Mouse (Mus musculus): ENCODE results near the gene Ube2cbp. TPM values are rescaled to one million over a fixed set of nuclear protein-coding genes. Genes with fewer than 3 reads are reported as not detected.
A peak's percentile ranks its signal among the peaks of the same experiment; 100 is the strongest.

Ube2cbp gene
- 4.8 and 5.8 TPM in 2 replicates for polyA plus RNA-seq (2015; fragmentation: Nextera tagmentation; extraction: Ambion mirVana)

DNA sequence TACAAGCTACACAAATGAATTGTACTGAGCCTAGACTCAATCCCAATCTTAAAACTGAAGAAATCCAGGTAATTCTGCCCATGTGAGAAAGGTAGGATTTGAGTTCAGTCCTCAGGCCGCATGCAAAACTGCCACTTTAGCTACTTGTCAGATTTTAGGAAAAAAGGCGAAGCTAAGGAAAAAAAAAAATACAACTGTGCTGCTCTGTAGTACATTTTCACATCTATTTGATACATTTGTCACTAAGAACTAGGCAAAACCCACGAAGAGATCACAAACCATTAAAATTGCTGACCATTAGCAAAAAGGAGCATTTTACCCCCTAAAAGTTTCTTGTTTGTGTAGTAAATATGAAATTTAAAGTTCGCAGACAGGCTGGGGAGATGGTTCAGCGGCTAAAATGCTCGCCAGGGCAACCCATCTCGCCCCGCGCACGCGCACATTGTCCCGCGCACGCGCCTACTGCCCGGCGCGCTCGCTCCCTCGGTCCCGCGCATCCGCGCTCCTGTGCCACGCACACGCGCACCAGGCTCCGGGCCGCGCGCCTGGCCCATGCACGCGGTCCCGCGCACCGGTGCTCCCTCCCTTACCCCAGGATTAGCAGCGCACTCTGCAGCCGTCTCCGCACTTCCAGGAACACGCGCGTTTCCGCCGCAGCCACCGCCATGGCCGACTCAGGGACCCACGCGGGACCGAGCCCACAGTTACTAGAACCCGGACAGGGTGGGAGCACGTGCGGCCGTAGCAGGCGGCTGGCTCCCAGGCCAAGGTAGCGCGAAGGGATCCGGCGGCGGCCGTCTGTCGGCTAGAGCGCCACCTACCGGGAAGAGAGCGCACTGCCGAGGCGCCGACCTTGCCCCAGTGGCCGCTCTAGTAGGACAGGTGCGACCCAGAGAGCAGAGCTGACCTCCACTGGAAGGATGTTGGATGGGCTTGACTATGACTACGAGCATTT lies at the start of gene Ube2cbp:
Gene Ube2cbp, minus strand, starts transcription at position 800 of the 955 bp plus-strand sequence.
- no peaks in the 10 kb centered on the region for H3K9me3 ChIP-seq
- H3K27me3 ChIP-seq (replicated peaks): no peaks in the 10 kb centered on the region
- peak; percentile 83 for ATAC-seq (ENCODE audit: insufficient read depth, low FRiP score, low read depth)
- peak within 1 kb of the TSS; percentile 80 for H3K9ac ChIP-seq
- H3K36me3 ChIP-seq: no peaks in the 10 kb centered on the region
- peak within 1 kb of the TSS; percentile 70 for H3K27ac ChIP-seq
- H3K4me2 ChIP-seq: peak within 1 kb of the TSS; percentile 74
- H3K4me1 ChIP-seq: 0 out of 2 replicates have a peak, but pooled peaks cover 3% of the 10 kb centered on the region
- H3K4me3 ChIP-seq (replicated peaks): peak within 1 kb of the TSS; percentile 69
- WGBS: 2% methylated on average over 70 of the region's 70 CpGs

DNA sequence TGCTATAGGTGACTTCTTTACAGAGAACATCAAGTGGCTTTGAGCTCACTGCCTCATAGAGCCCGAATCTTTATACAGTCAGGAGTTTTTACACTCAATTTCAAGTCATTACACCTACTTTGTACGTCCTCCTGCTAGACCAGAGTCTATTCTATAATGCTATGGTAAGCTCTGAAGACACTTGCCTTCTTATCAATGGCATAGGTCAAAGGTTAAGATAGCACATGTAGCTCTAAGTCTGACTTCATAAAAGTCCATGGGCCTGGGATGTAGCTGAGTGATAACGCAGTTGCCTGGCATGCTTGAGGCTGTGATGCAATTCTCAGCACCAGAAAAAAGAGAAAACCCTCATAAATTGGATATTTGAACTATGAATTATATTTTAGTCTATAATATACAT lies 49.6 kb upstream of the Ube2cbp start:
- H3K27me3 ChIP-seq (replicated peaks): no peaks in the 10 kb centered on the region
- no peak overlapping the region for H3K27ac ChIP-seq
- H3K4me2 ChIP-seq: no peak overlapping the region
- H3K4me3 ChIP-seq (replicated peaks): no peak overlapping the region
- no peaks in the 10 kb centered on the region for H3K9me3 ChIP-seq
- H3K36me3 ChIP-seq: peaks cover 13% of the 10 kb centered on the region
- 82% methylated on average over 3 of the region's 3 CpGs for WGBS
- H3K9ac ChIP-seq: no peak overlapping the region
- no peaks in the 10 kb centered on the region for H3K4me1 ChIP-seq
- no peak for ATAC-seq (ENCODE audit: insufficient read depth, low FRiP score, low read depth)

GRCm38 (mm10) chr9:86513733-86514132 lies 49.0 kb upstream of the Ube2cbp start:
- ATAC-seq (ENCODE audit: insufficient read depth, low FRiP score, low read depth): 0 out of 2 replicates have a peak, but pooled peaks have one; percentile 22
- Histone ChIP-seq H3K36me3 (peaks cover 11% of the 10 kb centered on the region), H3K4me1 (no peaks in the 10 kb centered on the region), H3K4me2 (no peak overlapping the region), H3K9ac (no peak overlapping the region), H3K27ac (no peak overlapping the region), H3K4me3 (replicated peaks) (no peak overlapping the region), H3K27me3 (replicated peaks) (no peaks in the 10 kb centered on the region), H3K9me3 (no peaks in the 10 kb centered on the region)
- WGBS: 86% methylated on average over 5 of the region's 5 CpGs

DNA sequence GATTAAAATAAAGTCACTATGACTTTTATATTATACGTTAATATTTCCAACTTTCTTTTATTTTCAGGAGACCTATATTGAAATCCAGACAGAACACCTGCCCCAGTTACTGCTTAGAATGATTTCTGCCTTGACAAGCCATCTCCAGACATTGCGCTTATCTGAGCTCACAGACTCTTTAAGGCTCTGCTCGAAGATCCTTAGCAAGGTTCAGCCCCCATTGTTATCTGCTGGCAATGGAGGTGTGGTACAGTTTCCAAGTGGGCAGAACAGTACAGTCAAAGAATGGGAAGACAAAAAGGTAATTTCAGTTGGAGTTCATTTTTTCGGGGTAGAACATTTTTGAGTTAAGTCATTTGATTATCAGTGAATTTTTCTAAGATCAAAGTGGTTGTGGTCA lies 42.7 kb upstream of the Ube2cbp start:
- no peak overlapping the region for H3K9ac ChIP-seq
- H3K9me3 ChIP-seq: no peaks in the 10 kb centered on the region
- 87% methylated on average over 4 of the region's 4 CpGs for WGBS
- no peak overlapping the region for H3K27ac ChIP-seq
- peaks cover 3% of the 10 kb centered on the region for H3K36me3 ChIP-seq
- no peak overlapping the region for H3K4me2 ChIP-seq
- H3K4me3 ChIP-seq (replicated peaks): no peak overlapping the region
- H3K27me3 ChIP-seq (replicated peaks): no peaks in the 10 kb centered on the region
- ATAC-seq (ENCODE audit: insufficient read depth, low FRiP score, low read depth): no peak; the same call in 1 of the 2 replicates
- H3K4me1 ChIP-seq: no peaks in the 10 kb centered on the region

DNA sequence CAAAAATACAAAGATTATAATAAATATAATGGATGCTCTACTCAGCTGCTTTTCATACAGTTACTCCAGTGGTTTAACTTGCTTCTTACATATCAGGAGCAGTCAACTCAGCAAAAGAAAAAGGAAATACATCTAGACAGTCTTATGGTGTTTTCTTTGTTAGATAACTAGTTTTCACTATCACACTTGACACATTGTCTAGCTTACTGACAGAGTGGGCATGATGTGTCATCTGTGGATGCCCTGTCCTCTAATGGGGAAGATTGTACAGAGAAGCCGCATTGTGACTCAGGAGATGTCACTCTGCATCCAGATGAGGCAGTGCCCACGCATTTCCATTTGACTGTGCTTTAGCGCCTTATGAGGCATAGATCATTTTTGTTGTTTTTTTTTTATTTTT lies 34.3 kb upstream of the Ube2cbp start:
- Histone ChIP-seq H3K27ac (no peak overlapping the region), H3K4me2 (no peak overlapping the region), H3K4me1 (no peaks in the 10 kb centered on the region), H3K9ac (no peak overlapping the region), H3K36me3 (peaks cover 2% of the 10 kb centered on the region), H3K27me3 (replicated peaks) (no peaks in the 10 kb centered on the region), H3K9me3 (no peaks in the 10 kb centered on the region), H3K4me3 (replicated peaks) (no peak overlapping the region)
- no peak for ATAC-seq (ENCODE audit: insufficient read depth, low FRiP score, low read depth)
- WGBS: 93% methylated on average over 3 of the region's 3 CpGs

- H3K4me3 ChIP-seq (replicated peaks): no peak overlapping the region
- H3K4me2 ChIP-seq: no peak overlapping the region
- ATAC-seq (ENCODE audit: insufficient read depth, low FRiP score, low read depth): no peak
- no peaks in the 10 kb centered on the region for H3K27me3 ChIP-seq (replicated peaks)
- no peaks in the 10 kb centered on the region for H3K9me3 ChIP-seq
- peaks cover 4% of the 10 kb centered on the region for H3K36me3 ChIP-seq
- H3K4me1 ChIP-seq: no peaks in the 10 kb centered on the region
- WGBS: 93% methylated on average over 4 of the region's 4 CpGs
- H3K27ac ChIP-seq: no peak overlapping the region
- no peak overlapping the region for H3K9ac ChIP-seq
Measured at GRCm38 (mm10) chr9:86496261-86496660, 31.5 kb upstream of the Ube2cbp start.

GRCm38 (mm10) chr9:86491740-86492139 lies 27.0 kb upstream of the Ube2cbp start:
- Histone ChIP-seq H3K27me3 (replicated peaks) (no peaks in the 10 kb centered on the region), H3K4me1 (no peaks in the 10 kb centered on the region), H3K36me3 (peaks cover 4% of the 10 kb centered on the region; the same call in 1 of the 2 replicates), H3K27ac (no peak overlapping the region), H3K4me2 (no peak overlapping the region), H3K9ac (no peak overlapping the region), H3K9me3 (no peaks in the 10 kb centered on the region), H3K4me3 (replicated peaks) (no peak overlapping the region)
- ATAC-seq (ENCODE audit: insufficient read depth, low FRiP score, low read depth): no peak
- 98% methylated on average over 2 of the region's 2 CpGs for WGBS

DNA sequence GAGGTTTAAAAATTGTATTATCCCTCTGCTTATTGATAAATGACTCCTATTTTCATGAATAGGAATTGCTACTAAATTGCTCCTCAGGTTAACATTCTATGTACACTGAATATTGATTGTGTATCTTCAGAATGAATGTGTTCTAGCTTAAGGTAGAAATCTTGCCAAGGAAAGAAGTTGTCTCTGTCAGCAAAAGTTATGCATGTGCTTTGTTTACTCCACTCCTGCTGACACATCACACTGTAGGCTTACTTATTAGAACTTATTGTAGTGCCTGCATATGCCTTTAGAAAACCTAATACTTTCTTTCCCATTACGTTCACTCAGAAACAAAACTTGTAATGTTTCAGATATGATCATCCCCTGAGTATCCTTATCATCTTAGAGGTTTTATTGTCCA lies 17.5 kb upstream of the Ube2cbp start:
- Histone ChIP-seq H3K27ac (no peak overlapping the region), H3K4me1 (no peaks in the 10 kb centered on the region), H3K36me3 (no peaks in the 10 kb centered on the region), H3K9me3 (no peaks in the 10 kb centered on the region), H3K27me3 (replicated peaks) (no peaks in the 10 kb centered on the region), H3K4me3 (replicated peaks) (no peak overlapping the region), H3K4me2 (no peak overlapping the region), H3K9ac (no peak overlapping the region)
- 94% methylated on average over 1 of the region's 1 CpGs for WGBS
- ATAC-seq (ENCODE audit: insufficient read depth, low FRiP score, low read depth): no peak

GRCm38 (mm10) chr9:86478414-86479093 lies 13.8 kb upstream of the Ube2cbp start:
- no peak overlapping the region for H3K27ac ChIP-seq
- no peaks in the 10 kb centered on the region for H3K27me3 ChIP-seq (replicated peaks)
- H3K4me3 ChIP-seq (replicated peaks): no peak overlapping the region
- no peak overlapping the region for H3K4me2 ChIP-seq
- H3K36me3 ChIP-seq: no peaks in the 10 kb centered on the region
- H3K9me3 ChIP-seq: no peaks in the 10 kb centered on the region
- no peaks in the 10 kb centered on the region for H3K4me1 ChIP-seq
- WGBS: 65% methylated on average over 5 of the region's 5 CpGs
- ATAC-seq (ENCODE audit: insufficient read depth, low FRiP score, low read depth): no peak
- H3K9ac ChIP-seq: no peak overlapping the region

DNA sequence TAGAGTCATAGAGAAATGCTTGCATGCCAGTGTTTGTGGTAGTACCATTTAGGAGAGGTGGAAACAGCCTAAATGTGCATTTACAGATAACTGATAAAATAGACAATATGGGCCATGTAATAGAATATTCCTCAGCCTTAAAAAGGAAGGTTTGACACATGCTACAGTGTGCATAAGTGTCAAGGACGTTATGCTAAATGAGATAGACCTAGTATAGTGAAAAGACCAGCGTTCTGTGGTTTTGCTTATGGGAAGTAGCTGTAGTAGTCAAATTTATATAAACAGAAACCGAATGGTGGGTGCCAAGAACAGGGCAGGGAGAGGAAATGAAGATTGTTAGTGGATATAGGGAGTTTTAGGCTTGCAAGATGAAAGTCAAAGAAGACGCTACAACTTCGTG lies 12.0 kb upstream of the Ube2cbp start:
- Histone ChIP-seq H3K4me1 (no peaks in the 10 kb centered on the region), H3K9me3 (no peaks in the 10 kb centered on the region), H3K4me3 (replicated peaks) (no peak overlapping the region), H3K27ac (no peak overlapping the region), H3K9ac (no peak overlapping the region), H3K36me3 (no peaks in the 10 kb centered on the region), H3K27me3 (replicated peaks) (no peaks in the 10 kb centered on the region), H3K4me2 (no peak overlapping the region)
- WGBS: 49% methylated on average over 5 of the region's 5 CpGs
- ATAC-seq (ENCODE audit: insufficient read depth, low FRiP score, low read depth): no peak

- Histone ChIP-seq H3K27me3 (replicated peaks) (no peaks in the 10 kb centered on the region), H3K4me3 (replicated peaks) (no peak overlapping the region), H3K4me2 (no peak overlapping the region), H3K36me3 (no peaks in the 10 kb centered on the region), H3K27ac (no peak overlapping the region), H3K4me1 (no peaks in the 10 kb centered on the region), H3K9me3 (no peaks in the 10 kb centered on the region), H3K9ac (no peak overlapping the region)
- ATAC-seq (ENCODE audit: insufficient read depth, low FRiP score, low read depth): no peak
- 91% methylated on average over 4 of the region's 4 CpGs for WGBS
Measured at GRCm38 (mm10) chr9:86475956-86476355, 11.2 kb upstream of the Ube2cbp start.
